Mouse (Mus musculus) megakaryocyte, embryonic 14.5 days (primary cell): ENCODE results near the gene Tcte2. TPM values are rescaled to one million over a fixed set of nuclear protein-coding genes. Genes with fewer than 3 reads are reported as not detected.

ENCODE experiments used
- H3K27me3 ChIP-seq: replicated peaks from 2 replicates; pipeline ENCODE3; 2012; ENCODE audit warnings: inconsistent platforms
- H3K36me3 ChIP-seq: replicated peaks from 2 replicates; pipeline ENCODE3; 2012; ENCODE audit warnings: low read length, inconsistent platforms, mixed read lengths
- H3K4me1 ChIP-seq: 2 replicates; pipeline ENCODE4 v1.6.1; 2012; ENCODE audit warnings: inconsistent platforms
- H3K4me3 ChIP-seq: replicated peaks from 2 replicates; pipeline ENCODE3; 2012; ENCODE audit warnings: moderate library complexity, mild to moderate bottlenecking, inconsistent platforms
- H3K9me3 ChIP-seq: 2 replicates; pipeline ENCODE4 v1.6.1; 2012; ENCODE audit warnings: inconsistent platforms
- FLI1 ChIP-seq: IDR thresholded peaks from 2 replicates; pipeline ENCODE4 v1.6.1; 2012; ENCODE audit warnings: low read length, inconsistent platforms, mixed read lengths
- GATA1 ChIP-seq: IDR thresholded peaks from 3 replicates; pipeline ENCODE4 v1.6.1; 2012; ENCODE audit warnings: mixed read lengths, low read length, inconsistent platforms, borderline replicate concordance
- polyA plus RNA-seq: library from polyadenylated mRNA; stranded (reverse); fragments of >175 nt; gene quantifications from 2 replicates; pipeline ENCODE4 v1.2.3, GENCODE M21; 2012; ENCODE audit warnings: low replicate concordance; ENCODE audit not compliant: insufficient read depth

The Tcte2 gene
- polyA plus RNA-seq, 1 experiment: not detected

DNA sequence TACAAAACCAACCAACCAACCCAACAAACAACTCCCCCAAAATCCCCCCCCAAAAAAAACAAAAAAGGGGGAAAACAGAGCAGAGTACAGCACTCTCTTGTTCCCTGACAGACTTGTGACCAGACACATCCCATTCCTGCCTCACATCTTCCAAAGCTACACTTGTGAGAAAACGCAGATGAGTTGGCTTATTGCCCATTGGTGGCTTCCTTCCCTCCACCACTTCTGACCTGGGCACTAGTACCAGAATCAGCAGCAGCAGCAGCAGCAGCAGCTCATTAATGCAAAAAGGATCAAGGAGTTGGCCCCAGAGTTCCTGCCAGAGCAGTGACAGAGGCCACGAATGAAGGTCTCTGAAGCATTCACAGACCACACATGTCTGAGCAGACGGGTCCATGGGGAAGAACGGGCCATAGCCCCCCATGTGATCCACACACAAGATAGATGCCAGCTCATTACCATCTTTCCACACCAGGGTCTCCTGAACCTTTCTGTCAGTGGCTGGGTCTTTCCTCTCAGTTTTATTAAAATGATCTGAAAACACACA is 36.5 kb downstream of the Tcte2 start:
- no peaks in the 10 kb centered on the region for H3K36me3 ChIP-seq
- no peak overlapping the region for H3K4me3 ChIP-seq
- H3K9me3 ChIP-seq: peaks cover 4% of the 10 kb centered on the region; the same call in 1 of the 2 replicates
- no peak for TF ChIP-seq GATA1
- no peak for TF ChIP-seq FLI1
- peaks cover 55% of the 10 kb centered on the region for H3K27me3 ChIP-seq
- H3K4me1 ChIP-seq: no peaks in the 10 kb centered on the region; the same call in 1 of the 2 replicates

DNA sequence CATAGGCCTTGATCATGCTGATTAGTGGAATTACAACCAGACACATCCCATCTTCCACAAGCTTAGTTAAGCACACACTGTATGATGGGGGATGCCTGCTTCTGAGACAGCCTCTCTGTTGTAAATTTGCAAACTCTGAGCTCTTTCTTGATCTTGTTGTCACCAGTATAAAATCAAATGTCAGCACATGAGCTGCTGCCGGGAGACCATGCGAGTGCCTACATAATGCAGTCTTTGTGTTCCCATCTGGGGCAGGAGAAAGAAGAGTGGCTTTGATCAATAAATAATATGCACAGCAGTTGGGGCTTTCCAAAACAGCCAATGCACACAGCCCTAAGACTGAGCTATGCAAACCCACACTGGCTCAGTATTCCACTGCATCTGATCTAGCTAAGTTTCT is 39.2 kb downstream of the Tcte2 start:
- Histone ChIP-seq H3K27me3 (peaks cover 72% of the 10 kb centered on the region), H3K4me3 (no peak overlapping the region), H3K4me1 (peaks cover 10% of the 10 kb centered on the region), H3K36me3 (no peaks in the 10 kb centered on the region), H3K9me3 (peaks cover 9% of the 10 kb centered on the region; the same call in 1 of the 2 replicates)
- TF ChIP-seq GATA1 (no peak), FLI1 (no peak)

DNA sequence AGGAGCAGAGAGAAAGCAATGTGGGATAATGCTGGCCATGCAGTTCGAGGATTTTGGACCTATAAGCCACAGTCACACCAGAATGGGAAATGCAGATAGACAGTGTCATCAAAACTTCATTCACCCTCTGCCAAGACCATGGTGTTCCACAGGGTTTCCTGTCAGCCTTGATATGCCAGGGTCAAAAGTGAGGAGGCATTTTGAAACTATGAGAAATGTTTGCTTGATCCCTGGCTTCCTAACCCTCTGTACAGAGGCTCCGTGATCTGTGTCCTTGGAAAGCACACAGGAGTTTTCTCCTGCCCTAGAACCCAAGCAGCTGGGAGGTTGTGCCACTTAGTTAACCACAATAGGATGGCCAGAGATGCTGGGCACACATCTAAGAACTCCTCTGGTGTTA is 40.3 kb downstream of the Tcte2 start:
- Histone ChIP-seq H3K4me1 (peaks cover 10% of the 10 kb centered on the region), H3K9me3 (peaks cover 9% of the 10 kb centered on the region; the same call in 1 of the 2 replicates)
- no peak for TF ChIP-seq GATA1
- no peak for TF ChIP-seq FLI1

DNA sequence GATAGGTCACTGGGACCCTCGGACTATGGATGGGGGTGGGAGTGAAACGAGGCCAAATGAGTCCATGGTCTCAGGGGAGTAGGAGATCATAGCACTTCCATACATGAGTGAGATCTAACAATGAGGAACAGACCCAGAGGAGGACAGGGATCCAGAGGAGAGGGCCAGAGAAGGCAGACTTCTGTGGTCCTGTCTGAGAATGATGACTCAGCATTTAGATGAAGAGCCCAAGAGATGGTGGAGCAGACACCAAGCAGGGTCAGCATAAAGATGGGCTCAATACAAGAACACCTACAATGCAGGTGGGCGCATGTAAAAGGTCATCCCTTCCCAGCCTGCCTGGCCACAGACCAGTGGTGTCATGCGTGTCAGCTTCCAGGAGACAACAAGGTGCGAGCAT is 41.4 kb downstream of the Tcte2 start:
- Histone ChIP-seq H3K27me3 (peaks cover 73% of the 10 kb centered on the region), H3K36me3 (no peaks in the 10 kb centered on the region), H3K9me3 (peaks cover 9% of the 10 kb centered on the region; the same call in 1 of the 2 replicates), H3K4me3 (no peak overlapping the region), H3K4me1 (peaks cover 10% of the 10 kb centered on the region)
- TF ChIP-seq GATA1 (no peak), FLI1 (no peak)

More for the DNA sequence above, 40.3 kb downstream of the Tcte2 start:
- H3K4me3 ChIP-seq: no peak overlapping the region
- H3K27me3 ChIP-seq: peaks cover 71% of the 10 kb centered on the region
- H3K36me3 ChIP-seq: no peaks in the 10 kb centered on the region

DNA sequence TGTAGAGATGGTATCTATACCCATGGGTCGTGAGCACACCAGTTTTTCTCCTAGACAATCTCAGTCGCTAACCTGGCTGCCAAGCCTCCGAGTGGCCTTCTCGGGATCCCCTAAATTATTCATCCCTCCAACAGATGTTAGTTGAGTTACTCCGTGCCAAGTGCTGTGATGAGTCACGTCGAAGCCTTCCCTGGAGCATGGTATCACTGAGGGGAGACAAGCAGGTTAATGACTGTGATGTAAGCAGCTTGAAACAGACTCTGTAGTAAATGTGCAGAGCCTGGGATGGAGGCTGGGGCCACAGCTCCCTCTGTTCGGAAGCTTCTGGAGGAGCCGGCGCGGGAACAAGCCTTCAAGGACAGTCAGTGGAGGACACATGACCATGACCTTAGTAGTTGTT is 44.2 kb downstream of the Tcte2 start:
- TF ChIP-seq GATA1: no peak
- no peak for TF ChIP-seq FLI1
- peaks cover 9% of the 10 kb centered on the region; the same call in 1 of the 2 replicates for H3K9me3 ChIP-seq
- H3K4me1 ChIP-seq: peaks cover 10% of the 10 kb centered on the region
- H3K27me3 ChIP-seq: peaks cover 68% of the 10 kb centered on the region
- H3K4me3 ChIP-seq: no peak overlapping the region
- H3K36me3 ChIP-seq: no peaks in the 10 kb centered on the region

DNA sequence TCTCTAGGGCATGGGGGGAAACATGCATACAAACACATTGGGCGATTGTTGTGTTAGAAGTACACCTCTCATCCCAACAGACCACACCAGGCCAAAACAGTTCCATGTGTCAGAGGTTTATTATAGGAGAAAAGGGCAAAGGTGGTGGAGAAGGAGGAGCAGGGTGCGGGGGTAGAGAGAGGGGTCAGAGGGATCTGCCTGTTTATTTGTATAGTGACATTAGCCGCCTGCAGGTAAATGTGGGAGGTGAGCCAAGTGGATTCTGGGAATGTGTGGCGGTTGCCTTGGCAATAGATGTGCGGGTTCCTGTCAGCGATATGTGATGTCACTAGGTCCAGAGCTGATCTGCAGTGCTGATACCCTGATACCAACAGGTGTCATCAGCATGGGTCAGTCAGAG is 45.3 kb downstream of the Tcte2 start:
- Histone ChIP-seq H3K4me3 (no peak overlapping the region), H3K4me1 (peaks cover 10% of the 10 kb centered on the region), H3K36me3 (no peaks in the 10 kb centered on the region), H3K27me3 (peaks cover 60% of the 10 kb centered on the region), H3K9me3 (peaks cover 11% of the 10 kb centered on the region; the same call in 1 of the 2 replicates)
- TF ChIP-seq GATA1 (no peak), FLI1 (no peak)

DNA sequence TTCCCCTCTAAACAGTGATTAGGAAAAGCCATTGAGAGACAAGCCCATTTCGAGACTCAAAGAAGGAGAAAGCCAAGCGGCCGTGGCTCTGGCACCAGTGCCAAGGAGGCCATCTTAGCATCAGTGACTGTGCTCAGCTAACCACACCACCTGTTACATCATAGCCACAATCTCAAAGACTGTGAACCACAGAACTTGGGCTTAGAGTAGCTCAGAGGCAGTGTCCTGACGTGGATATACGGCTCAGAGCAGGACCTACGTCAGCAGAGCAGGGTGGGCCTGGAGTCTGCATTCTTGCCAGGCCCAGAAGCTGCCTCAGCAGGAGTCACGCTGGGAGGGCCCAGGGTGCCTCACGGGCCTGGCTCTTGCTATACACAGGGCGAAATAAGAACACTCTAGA is 46.1 kb downstream of the Tcte2 start:
- Histone ChIP-seq H3K36me3 (no peaks in the 10 kb centered on the region), H3K9me3 (peaks cover 10% of the 10 kb centered on the region; the same call in 1 of the 2 replicates), H3K4me3 (no peak overlapping the region), H3K27me3 (peaks cover 54% of the 10 kb centered on the region), H3K4me1 (peaks cover 10% of the 10 kb centered on the region)
- TF ChIP-seq GATA1 (no peak), FLI1 (no peak)

DNA sequence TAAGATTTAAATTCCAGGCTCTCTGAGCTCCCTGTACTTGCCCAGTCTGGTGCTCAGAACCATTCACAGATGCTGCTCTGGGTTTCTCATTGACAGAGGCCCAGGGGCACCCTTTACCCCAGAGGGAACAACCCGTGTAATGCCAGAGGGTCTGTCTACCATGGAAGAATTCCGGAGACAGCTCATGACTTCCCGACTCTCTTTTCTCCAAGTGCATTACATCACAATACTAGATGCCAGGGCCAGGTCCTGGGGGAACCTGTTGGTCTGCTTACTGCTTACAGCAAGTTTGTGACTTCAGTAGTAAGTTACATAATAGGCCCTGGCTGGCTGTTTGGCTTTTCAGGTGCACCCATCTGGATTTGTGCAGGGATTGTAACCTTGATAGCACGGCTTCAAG is 47.0 kb downstream of the Tcte2 start:
- H3K4me3 ChIP-seq: no peak overlapping the region
- TF ChIP-seq GATA1 (no peak), FLI1 (no peak)
- H3K4me1 ChIP-seq: peaks cover 10% of the 10 kb centered on the region
- 0 out of 2 replicates have a peak, but pooled peaks cover 9% of the 10 kb centered on the region for H3K9me3 ChIP-seq
- no peaks in the 10 kb centered on the region for H3K36me3 ChIP-seq
- peaks cover 47% of the 10 kb centered on the region for H3K27me3 ChIP-seq

DNA sequence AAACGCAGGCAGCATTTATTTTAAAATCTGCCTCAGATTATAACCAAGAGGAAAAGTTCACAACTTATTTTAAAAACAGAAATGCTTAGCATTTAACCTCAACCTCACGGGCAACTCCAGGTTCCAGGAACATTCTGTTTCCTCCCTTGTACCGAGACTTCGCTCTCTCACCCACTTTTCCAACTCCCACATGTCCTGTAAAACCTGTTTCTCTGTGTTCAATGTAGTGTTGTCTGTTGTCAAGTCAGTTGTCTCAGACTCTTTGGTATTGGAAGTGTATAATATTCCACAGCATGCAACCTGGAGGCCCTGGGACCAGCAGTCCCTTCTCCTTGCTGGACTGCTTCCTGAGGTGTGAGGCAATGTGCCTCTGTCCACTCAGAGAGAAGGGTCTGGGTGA is 47.5 kb downstream of the Tcte2 start:
- Histone ChIP-seq H3K4me1 (peaks cover 5% of the 10 kb centered on the region), H3K9me3 (0 out of 2 replicates have a peak, but pooled peaks cover 12% of the 10 kb centered on the region)
- TF ChIP-seq GATA1 (no peak), FLI1 (no peak)

DNA sequence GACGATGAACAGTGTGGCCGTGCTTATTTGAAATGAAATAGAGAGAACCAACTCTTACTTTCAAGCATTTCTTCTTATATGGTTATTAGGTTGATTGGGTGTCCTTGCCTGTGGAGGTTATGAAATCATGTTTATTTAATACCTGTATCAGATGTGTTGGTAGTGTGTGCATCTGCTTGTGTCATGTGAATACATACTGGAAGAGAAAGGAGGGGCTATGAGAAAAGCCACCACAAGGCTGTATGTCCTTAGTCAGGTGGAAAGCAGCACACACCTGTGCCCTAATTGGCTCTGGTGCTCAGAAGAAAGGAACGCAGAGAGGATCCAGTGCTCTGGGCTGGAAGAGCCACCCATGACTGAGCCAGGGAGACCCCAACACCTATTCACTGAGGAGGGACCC is 49.1 kb downstream of the Tcte2 start:
- H3K4me3 ChIP-seq: no peak overlapping the region
- H3K4me1 ChIP-seq: no peaks in the 10 kb centered on the region
- TF ChIP-seq GATA1: no peak
- no peak for TF ChIP-seq FLI1
- H3K36me3 ChIP-seq: no peaks in the 10 kb centered on the region
- H3K27me3 ChIP-seq: peaks cover 36% of the 10 kb centered on the region
- H3K9me3 ChIP-seq: 0 out of 2 replicates have a peak, but pooled peaks cover 10% of the 10 kb centered on the region

More for the DNA sequence above, 47.5 kb downstream of the Tcte2 start:
- Histone ChIP-seq H3K27me3 (peaks cover 42% of the 10 kb centered on the region), H3K4me3 (no peak overlapping the region), H3K36me3 (no peaks in the 10 kb centered on the region)

DNA sequence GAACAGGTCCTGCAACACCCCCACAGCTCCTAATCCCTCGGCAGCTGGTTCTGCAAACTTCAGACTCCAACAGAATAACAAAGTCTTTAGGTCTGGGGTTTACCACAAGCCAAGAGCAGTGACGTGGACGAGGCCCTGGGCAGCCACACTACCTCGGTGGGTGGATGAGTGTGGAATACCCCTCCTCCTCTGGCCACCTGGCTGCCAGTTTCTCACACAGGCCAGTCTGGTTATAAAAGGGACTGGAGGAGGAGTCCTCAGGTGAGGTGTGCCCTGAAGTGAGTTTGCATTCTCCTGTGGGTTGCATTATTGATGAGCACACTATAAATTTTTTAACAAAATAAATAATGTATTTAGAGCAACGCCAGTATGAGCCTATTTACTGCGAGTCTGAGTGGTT is 49.5 kb downstream of the Tcte2 start:
- Histone ChIP-seq H3K4me1 (no peaks in the 10 kb centered on the region), H3K27me3 (peaks cover 32% of the 10 kb centered on the region), H3K4me3 (no peak overlapping the region), H3K9me3 (0 out of 2 replicates have a peak, but pooled peaks cover 9% of the 10 kb centered on the region), H3K36me3 (no peaks in the 10 kb centered on the region)
- TF ChIP-seq FLI1 (no peak), GATA1 (no peak)
